Mouse (Mus musculus) thymus, adult 2 months (tissue): ENCODE data around the gene Zfp697. TPM values are rescaled to one million over a fixed set of nuclear protein-coding genes. Genes with fewer than 3 reads are reported as not detected.

Experiments
- DNase-seq: peaks from one replicate; pipeline ENCODE4 v3.0.0; 2021
- H3K27ac ChIP-seq: fragments of 200-500 bp; 2 replicates; pipeline ENCODE4 v1.5.1; 2012; ENCODE audit warnings: low read length, control low read depth; ENCODE audit not compliant: control insufficient read depth, insufficient read depth
- H3K27me3 ChIP-seq: fragments of 200-500 bp; 2 replicates; pipeline ENCODE4 v1.6.1; 2012; ENCODE audit warnings: mild to moderate bottlenecking, low read length, moderate library complexity, mixed read lengths; ENCODE audit not compliant: control insufficient read depth, insufficient read depth
- H3K36me3 ChIP-seq: fragments of 200-500 bp; 2 replicates; pipeline ENCODE4 v1.6.1; 2012; ENCODE audit warnings: mild to moderate bottlenecking, low read length, moderate library complexity; ENCODE audit not compliant: control insufficient read depth, insufficient read depth
- H3K4me1 ChIP-seq: fragments of 200-500 bp; replicated peaks from 2 replicates; pipeline ENCODE4 v1.6.1; 2012; ENCODE audit warnings: low read length; ENCODE audit not compliant: control insufficient read depth, insufficient read depth
- H3K4me3 ChIP-seq: fragments of 200-500 bp; 2 replicates; pipeline ENCODE4 v1.5.1; 2012; ENCODE audit warnings: mild to moderate bottlenecking, low read length, control low read depth, moderate library complexity; ENCODE audit not compliant: control insufficient read depth, insufficient read depth
- CTCF ChIP-seq: fragments of 200-500 bp; IDR thresholded peaks from 2 replicates; pipeline ENCODE4 v1.5.1; 2012; ENCODE audit warnings: mild to moderate bottlenecking, control low read depth, low read length, moderate library complexity, borderline replicate concordance; ENCODE audit not compliant: control insufficient read depth, poor library complexity, insufficient read depth; ENCODE audit errors: extremely low read depth
- POLR2A ChIP-seq: fragments of 200-500 bp; IDR thresholded peaks from 2 replicates; pipeline ENCODE4 v1.6.1; 2012; ENCODE audit warnings: mild to moderate bottlenecking, low read length, control low read depth, moderate library complexity; ENCODE audit not compliant: control insufficient read depth, poor library complexity, insufficient read depth; ENCODE audit errors: extremely low read depth
- WGBS: fragments of 180-500 bp; shearing (Covaris S2); methylation state at CpG from one replicate; pipeline ENCODE4 v1.1.7; 2018; 5-methylcytosine and 5-hydroxymethylcytosine counted together
- polyA plus RNA-seq: library from polyadenylated mRNA; depleted of rRNA; stranded (reverse); fragments of >200 nt; gene quantifications from 2 replicates; pipeline ENCODE4 v1.2.3, GENCODE M21; 2012

Gene Zfp697
- polyA plus RNA-seq, 1 experiment, result 0.96 TPM

DNA sequence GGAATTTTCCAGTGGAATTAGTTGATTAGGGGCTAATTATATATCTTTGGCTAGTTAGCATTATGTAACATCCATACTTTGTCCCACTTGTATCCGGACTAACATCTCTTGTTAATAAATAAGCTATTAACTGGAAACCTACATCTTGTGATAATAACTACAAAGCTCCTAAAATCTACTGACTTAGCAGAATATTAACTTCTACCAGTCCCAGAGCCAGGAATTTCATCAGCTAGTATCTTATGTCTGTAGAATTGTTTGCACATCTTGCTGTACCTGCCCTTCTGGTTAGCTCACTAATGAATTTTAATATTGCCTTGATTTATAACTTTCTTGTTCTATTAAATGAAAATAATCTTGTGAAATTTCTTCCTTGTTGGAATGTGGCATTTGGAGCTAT is 252.9 kb downstream of the Zfp697 start:
- no peak for DNase-seq
- H3K36me3 ChIP-seq, result no peaks in the 10 kb centered on the region
- no peaks in the 10 kb centered on the region for H3K27me3 ChIP-seq
- no peak overlapping the region for H3K4me3 ChIP-seq
- TF ChIP-seq POLR2A (no peak), CTCF (no peak)
- no peaks in the 10 kb centered on the region for H3K4me1 ChIP-seq
- no peak overlapping the region for H3K27ac ChIP-seq
- 96% methylated on average over 1 of the region's 1 CpGs for WGBS

DNA sequence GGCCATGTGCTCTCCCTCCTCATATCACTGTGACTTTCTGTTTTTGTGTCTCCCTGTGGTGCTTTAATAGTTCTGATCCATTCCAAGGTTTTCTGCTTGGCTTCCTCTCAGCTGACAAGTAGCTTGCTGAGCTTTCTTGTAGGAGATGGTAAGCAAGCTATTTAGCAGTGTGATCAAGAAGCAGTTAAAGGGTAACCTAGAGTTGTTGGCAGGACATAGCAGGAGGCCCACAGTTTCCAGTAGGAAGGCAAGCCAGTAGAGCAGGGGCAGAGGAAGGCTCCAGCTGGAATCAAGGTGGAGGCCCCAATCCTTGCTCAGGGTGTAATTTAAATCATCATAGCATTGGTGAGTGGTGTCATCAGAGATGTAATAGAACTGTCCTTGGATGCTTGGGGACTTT is 298.5 kb downstream of the Zfp697 start:
- Histone ChIP-seq H3K27ac (no peak overlapping the region), H3K4me3 (no peak overlapping the region), H3K4me1 (no peaks in the 10 kb centered on the region), H3K27me3 (no peaks in the 10 kb centered on the region), H3K36me3 (no peaks in the 10 kb centered on the region)
- TF ChIP-seq CTCF, result no peak
- TF ChIP-seq POLR2A, result no peak
- no peak for DNase-seq

DNA sequence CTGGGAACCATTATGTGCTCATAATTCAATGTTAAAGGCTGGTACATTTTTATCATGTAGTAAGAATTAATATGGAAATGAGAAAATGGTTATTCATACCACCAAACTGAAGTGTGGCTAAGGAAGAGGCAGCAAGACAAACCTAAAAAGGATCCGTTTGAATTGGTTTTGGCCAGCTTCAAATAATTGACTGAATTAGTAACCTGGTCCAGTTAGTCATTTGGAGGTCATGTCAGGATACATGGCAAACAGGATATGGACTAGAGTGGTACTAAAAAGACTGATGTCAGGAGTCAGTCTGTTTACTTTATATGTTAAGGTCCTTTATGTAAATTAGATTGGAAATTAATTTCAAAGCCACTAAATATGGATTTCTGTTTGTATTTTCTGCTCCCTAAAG is 300.1 kb downstream of the Zfp697 start:
- Histone ChIP-seq H3K36me3 (no peaks in the 10 kb centered on the region), H3K4me3 (no peak overlapping the region), H3K27ac (no peak overlapping the region), H3K27me3 (no peaks in the 10 kb centered on the region), H3K4me1 (no peaks in the 10 kb centered on the region)
- no peak for TF ChIP-seq CTCF
- TF ChIP-seq POLR2A, result no peak
- DNase-seq, result no peak
- WGBS, result 83% methylated on average over 1 of the region's 1 CpGs

DNA sequence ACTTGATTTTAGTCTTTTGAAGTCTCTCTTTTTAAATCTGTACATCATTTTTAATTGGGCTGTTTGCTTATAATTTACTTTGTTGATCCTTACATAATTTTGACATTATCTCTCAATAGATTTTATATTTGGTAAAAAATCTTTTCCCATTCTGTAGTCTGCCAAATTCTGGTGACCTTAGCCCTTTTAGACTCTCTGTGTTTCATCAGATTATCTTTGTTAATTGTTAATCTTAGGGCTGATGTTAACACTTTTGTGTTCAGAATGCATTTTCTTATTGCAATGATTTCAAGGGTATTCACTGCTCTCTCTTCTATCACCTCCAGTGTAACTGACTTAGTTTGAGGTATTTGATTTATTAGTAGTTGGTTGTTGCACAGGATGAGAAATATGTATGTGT is 338.5 kb downstream of the Zfp697 start:
- no peak overlapping the region for H3K4me3 ChIP-seq
- H3K4me1 ChIP-seq, result no peaks in the 10 kb centered on the region
- H3K36me3 ChIP-seq, result no peaks in the 10 kb centered on the region
- no peak for TF ChIP-seq CTCF
- no peak for TF ChIP-seq POLR2A
- no peak for DNase-seq
- no peak overlapping the region for H3K27ac ChIP-seq
- no peaks in the 10 kb centered on the region for H3K27me3 ChIP-seq

DNA sequence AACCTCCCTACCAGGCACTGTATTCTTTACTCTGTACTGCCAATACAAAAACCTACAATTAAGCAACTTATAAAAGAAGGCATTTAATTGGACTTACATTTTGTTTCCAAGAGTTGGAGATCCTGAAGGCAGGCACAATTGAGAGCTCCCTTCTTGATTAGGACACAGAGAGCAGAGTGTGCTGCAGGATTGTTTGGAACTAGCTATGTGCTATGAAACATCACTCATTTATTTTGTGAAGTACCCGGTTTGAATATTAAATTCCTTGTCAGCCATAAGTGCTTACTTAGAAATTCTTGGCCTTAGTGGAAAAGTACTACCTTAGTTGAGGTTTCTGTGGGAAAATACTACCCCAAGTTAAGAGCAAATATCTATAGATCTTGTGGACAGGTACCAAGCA is 342.1 kb downstream of the Zfp697 start, which contains the start of gene Hsd3b2:
Hsd3b2 (minus strand) TSS at position 168 of the 400 bp plus-strand sequence.
- 91% methylated on average over 1 of the region's 1 CpGs for WGBS
- Histone ChIP-seq H3K27ac (no peak within 1 kb of the TSS), H3K36me3 (no peaks in the 10 kb centered on the region), H3K27me3 (no peaks in the 10 kb centered on the region), H3K4me3 (no peak within 1 kb of the TSS), H3K4me1 (no peaks in the 10 kb centered on the region)
- DNase-seq, result no peak
- TF ChIP-seq CTCF (no peak), POLR2A (no peak)

DNA sequence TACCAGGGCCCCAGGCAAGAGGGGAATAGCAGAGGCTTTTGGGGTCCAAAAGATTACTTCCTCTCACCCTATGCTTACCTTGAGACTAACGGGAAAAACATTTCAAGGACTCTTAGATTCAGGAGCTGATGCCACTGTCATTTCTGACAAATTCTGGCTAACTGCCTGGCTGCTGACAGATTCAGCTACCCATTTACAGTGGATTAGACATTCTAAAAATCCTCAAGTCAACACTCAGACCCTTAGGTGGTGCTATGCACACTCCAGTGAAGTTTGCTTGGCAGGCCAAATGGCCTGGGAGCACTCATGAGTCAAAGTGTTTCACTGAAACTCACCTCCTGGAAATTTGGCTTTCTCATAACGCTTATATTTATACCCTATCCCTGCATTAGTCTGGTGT is 344.0 kb downstream of the Zfp697 start:
- Histone ChIP-seq H3K27me3 (no peaks in the 10 kb centered on the region), H3K36me3 (no peaks in the 10 kb centered on the region), H3K4me1 (no peaks in the 10 kb centered on the region), H3K4me3 (no peak overlapping the region), H3K27ac (no peak overlapping the region)
- WGBS, result 93% methylated on average over 2 of the region's 2 CpGs
- TF ChIP-seq CTCF, result no peak
- no peak for TF ChIP-seq POLR2A
- no peak for DNase-seq

DNA sequence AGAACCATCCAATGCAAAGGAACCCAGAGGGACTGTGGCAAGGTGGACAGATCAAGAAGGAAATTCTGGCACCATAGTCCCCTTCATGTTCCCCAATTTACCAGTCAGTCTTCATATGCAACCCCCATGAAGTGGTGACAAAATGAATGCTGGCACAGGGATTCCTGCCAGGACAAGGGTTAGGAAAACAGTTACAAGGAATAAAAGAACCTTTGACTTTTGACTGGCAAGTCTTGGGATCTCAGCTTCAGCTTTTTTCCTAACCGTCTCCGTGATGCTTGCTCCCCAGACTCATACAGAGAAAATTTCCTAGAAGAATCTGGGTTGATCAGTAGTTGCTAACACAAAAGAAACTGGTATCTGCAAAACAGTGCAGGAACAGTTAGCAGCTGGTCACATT is 351.5 kb downstream of the Zfp697 start:
- Histone ChIP-seq H3K36me3 (no peaks in the 10 kb centered on the region), H3K27ac (no peak overlapping the region), H3K4me3 (no peak overlapping the region), H3K4me1 (no peaks in the 10 kb centered on the region), H3K27me3 (no peaks in the 10 kb centered on the region)
- no peak for DNase-seq
- WGBS, result 95% methylated on average over 2 of the region's 2 CpGs
- TF ChIP-seq POLR2A (no peak), CTCF (no peak)
